Mouse (Mus musculus) lung, postnatal 0 days (tissue): ENCODE measurements around the gene Bcar3.

Experiments
- CTCF ChIP-seq: IDR thresholded peaks from 2 replicates; pipeline ENCODE4 v1.5.1; 2016; ENCODE audit warnings: antibody characterized with exemption, mild to moderate bottlenecking
- EP300 ChIP-seq: IDR thresholded peaks from 2 replicates; pipeline ENCODE4 v1.6.1; 2016; ENCODE audit warnings: antibody characterized with exemption, mild to moderate bottlenecking, control low read depth

GRCm38 (mm10) chr3:122519082-122519481 is 225.1 kb downstream of the Bcar3 start:
- TF ChIP-seq CTCF (no peak), EP300 (no peak)
